Mouse (Mus musculus) midbrain, embryonic 15.5 days (tissue): ENCODE data around the gene Erp27. TPM values are rescaled to one million over a fixed set of nuclear protein-coding genes. Genes with fewer than 3 reads are reported as not detected.
A peak's percentile ranks its signal among the peaks of the same experiment; 100 is the strongest.

Source experiments
- ATAC-seq: fragments of 200-750 bp; cut with Nextera tagmentation; replicated peaks from 2 replicates; pipeline ENCODE4 v1.8.0; 2017; ENCODE audit warnings: moderate TSS enrichment
- H3K27ac ChIP-seq: fragments of 300-500 bp; sonication (generic); 2 replicates; pipeline ENCODE4 v1.5.1; 2015; ENCODE audit warnings: mild to moderate bottlenecking, inconsistent platforms
- H3K27me3 ChIP-seq: fragments of 300-500 bp; sonication (generic); replicated peaks from 2 replicates; pipeline ENCODE4 v1.6.1; 2015; ENCODE audit warnings: inconsistent platforms
- H3K36me3 ChIP-seq: fragments of 300-500 bp; sonication (generic); replicated peaks from 2 replicates; pipeline ENCODE4 v1.6.1; 2015; ENCODE audit warnings: inconsistent platforms
- H3K4me1 ChIP-seq: fragments of 300-500 bp; sonication (generic); 2 replicates; pipeline ENCODE4 v1.6.1; 2015; ENCODE audit warnings: inconsistent platforms
- H3K4me2 ChIP-seq: fragments of 300-500 bp; sonication (generic); 2 replicates; pipeline ENCODE4 v1.6.1; 2015; ENCODE audit warnings: inconsistent platforms, mild to moderate bottlenecking, moderate library complexity
- H3K4me3 ChIP-seq: fragments of 300-500 bp; sonication (generic); 2 replicates; pipeline ENCODE4 v1.5.1; 2015; ENCODE audit warnings: mild to moderate bottlenecking, inconsistent platforms
- H3K9ac ChIP-seq: fragments of 300-500 bp; sonication (generic); 2 replicates; pipeline ENCODE4 v1.6.1; 2015; ENCODE audit warnings: mild to moderate bottlenecking, inconsistent platforms
- H3K9me3 ChIP-seq: fragments of 300-500 bp; sonication (generic); 2 replicates; pipeline ENCODE4 v1.6.1; 2016; ENCODE audit warnings: inconsistent platforms
- WGBS: fragments of 180-500 bp; shearing (Covaris S2); methylation state at CpG from one replicate; pipeline ENCODE4 v1.1.7; 2015; ENCODE audit warnings: mixed read lengths; 5-methylcytosine and 5-hydroxymethylcytosine counted together
- polyA plus RNA-seq: library from polyadenylated mRNA; unstranded; fragments of >200 nt; fragmentation: Nextera tagmentation; extraction: Ambion mirVana; gene quantifications from 2 replicates; pipeline ENCODE4 v1.2.1, GENCODE M21; 2015

Gene Erp27
- polyA plus RNA-seq, 1 experiment from 2014 or later: not detected

DNA sequence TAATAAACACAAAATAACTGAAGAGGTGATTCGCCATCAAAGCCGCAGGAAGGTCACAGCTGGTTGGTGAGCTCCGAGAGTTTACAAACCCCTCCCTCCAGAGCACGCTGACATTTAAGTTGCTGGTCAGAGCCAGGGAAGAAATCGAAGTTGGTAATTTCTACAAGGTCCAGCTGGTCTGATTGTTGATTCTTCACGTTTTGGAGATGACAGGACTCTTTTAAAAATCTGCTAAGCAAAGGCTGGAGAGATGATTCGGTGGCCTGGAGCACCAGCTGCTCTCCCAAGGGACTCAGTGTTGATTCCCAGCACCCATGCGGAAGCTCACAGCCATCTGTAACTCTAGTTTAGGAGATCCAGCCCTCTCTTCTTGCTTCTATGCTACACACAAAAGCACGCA, 14.4 kb upstream of the Erp27 start:
- H3K36me3 ChIP-seq: no peaks in the 10 kb centered on the region
- ATAC-seq: no peak
- 89% methylated on average over 9 of the region's 9 CpGs for WGBS
- no peak overlapping the region for H3K4me3 ChIP-seq
- no peaks in the 10 kb centered on the region; the same call in 1 of the 2 replicates for H3K4me1 ChIP-seq
- no peak overlapping the region for H3K9ac ChIP-seq
- no peaks in the 10 kb centered on the region for H3K9me3 ChIP-seq
- no peaks in the 10 kb centered on the region for H3K27me3 ChIP-seq
- H3K27ac ChIP-seq: no peak overlapping the region
- H3K4me2 ChIP-seq: no peak overlapping the region

DNA sequence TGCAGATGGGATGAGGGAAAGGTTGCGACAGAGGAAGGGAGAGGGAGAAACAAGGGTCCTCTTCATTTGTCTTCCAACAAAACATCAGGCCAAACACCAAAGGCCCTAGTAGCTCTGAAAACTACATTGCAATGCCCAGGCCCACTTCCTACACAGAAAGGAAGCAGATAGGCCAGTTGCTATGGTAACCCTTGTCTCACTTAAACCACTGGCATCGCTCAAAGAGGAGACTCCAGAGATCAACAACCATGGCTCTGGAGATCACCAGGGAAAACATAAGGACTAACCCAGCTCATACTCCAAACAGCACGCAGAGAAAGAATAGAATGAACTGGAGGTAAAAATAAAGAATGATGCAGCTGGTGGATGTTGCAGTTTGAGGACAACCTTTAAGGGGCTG, 13.3 kb upstream of the Erp27 start:
- no peaks in the 10 kb centered on the region for H3K27me3 ChIP-seq
- WGBS: 61% methylated on average over 3 of the region's 3 CpGs
- no peaks in the 10 kb centered on the region for H3K9me3 ChIP-seq
- H3K27ac ChIP-seq: peak overlapping the region; percentile 6; the same call in 1 of the 2 replicates
- no peak overlapping the region for H3K4me3 ChIP-seq
- peak; percentile 76; the same call in 1 of the 2 replicates for ATAC-seq
- no peak overlapping the region for H3K9ac ChIP-seq
- no peaks in the 10 kb centered on the region; the same call in 1 of the 2 replicates for H3K4me1 ChIP-seq
- no peaks in the 10 kb centered on the region for H3K36me3 ChIP-seq
- H3K4me2 ChIP-seq: no peak overlapping the region

DNA sequence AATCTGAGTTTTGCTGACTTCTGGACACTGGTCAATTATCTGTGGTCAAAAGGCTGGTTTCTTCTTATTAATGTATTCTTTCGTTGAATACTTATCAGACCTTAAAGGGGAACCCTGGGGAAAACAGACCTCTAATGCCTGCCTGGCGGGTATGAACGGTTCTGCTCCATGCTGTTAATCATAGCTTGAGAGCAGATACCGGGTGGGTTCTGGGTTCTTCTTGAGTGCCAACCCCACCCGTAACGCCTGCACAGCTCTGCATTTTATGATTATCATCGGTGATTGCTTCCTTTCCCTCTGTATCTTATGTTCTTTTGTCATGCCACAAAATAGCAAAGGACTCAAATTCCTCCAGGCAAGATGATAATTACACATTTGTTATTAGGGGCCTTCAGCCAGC, 12.1 kb upstream of the Erp27 start:
- Histone ChIP-seq H3K4me2 (no peak overlapping the region), H3K4me1 (no peaks in the 10 kb centered on the region; the same call in 1 of the 2 replicates), H3K36me3 (no peaks in the 10 kb centered on the region), H3K4me3 (no peak overlapping the region), H3K9ac (no peak overlapping the region), H3K27ac (no peak overlapping the region), H3K9me3 (no peaks in the 10 kb centered on the region), H3K27me3 (no peaks in the 10 kb centered on the region)
- WGBS: 66% methylated on average over 7 of the region's 7 CpGs
- ATAC-seq: no peak

DNA sequence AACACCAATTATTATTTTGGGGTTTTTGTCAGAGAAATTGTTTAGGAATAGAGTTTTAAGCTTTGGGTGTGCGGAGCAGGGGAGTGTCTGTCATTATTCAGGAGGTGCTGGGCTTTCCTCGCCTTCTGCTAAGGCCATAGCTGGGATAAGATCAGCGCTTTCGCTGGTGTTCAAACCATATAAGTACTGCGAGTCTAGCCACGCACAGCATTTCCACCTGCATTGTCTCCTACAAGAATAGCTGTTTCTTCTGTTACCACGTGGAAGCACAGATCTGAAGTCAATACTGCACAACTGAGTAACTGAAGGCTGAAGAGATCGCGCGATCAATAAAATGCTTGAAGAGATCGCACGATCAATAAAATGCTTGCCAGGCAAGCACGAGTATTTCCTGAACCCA, 9.3 kb upstream of the Erp27 start:
- no peak overlapping the region for H3K4me3 ChIP-seq
- H3K9ac ChIP-seq: no peak overlapping the region
- no peaks in the 10 kb centered on the region for H3K27me3 ChIP-seq
- no peak overlapping the region for H3K4me2 ChIP-seq
- H3K36me3 ChIP-seq: no peaks in the 10 kb centered on the region
- H3K27ac ChIP-seq: 0 out of 2 replicates have a peak overlapping the region, but pooled peaks have one; percentile 7
- no peak for ATAC-seq
- 83% methylated on average over 13 of the region's 13 CpGs for WGBS
- no peaks in the 10 kb centered on the region; the same call in 1 of the 2 replicates for H3K4me1 ChIP-seq
- H3K9me3 ChIP-seq: no peaks in the 10 kb centered on the region

DNA sequence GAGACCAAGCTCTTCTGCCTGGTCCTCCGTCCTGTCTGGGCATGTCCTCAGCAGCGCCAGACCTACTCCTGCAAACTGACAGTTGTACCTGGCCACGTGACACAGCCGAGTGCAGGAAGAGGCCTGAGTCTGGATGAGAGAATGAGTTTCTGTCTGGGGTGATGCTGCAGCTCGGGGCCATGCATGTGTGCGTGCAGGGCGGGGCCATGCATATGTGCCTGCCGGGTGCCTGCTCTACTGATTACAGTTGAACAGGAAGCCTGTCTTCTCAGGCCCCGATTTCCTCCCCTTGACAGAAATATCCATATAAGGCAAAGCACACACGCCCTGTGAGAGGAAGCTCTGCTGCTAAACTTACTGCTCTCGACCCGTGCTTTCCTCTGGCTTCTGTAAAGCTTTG, 8.7 kb upstream of the Erp27 start:
- no peaks in the 10 kb centered on the region for H3K9me3 ChIP-seq

DNA sequence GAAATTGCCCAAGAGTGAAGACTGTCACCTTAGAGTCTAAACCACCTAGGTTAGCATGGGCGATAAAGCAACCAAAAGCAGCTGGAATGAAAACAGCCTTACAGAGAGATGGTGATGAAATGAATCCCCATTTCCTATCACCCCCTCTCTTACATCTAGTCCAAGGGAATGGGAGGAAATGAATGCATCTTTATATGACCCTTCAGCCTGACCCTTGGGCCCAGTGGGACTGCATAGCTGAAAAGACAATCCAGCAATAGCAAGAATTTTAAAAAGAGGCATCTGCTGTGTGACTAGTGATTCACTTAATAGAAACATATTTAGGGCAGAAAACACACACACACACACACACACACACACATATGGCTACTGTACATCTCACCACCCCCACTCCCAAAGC, 5.6 kb upstream of the Erp27 start:
- Histone ChIP-seq H3K27ac (no peak overlapping the region), H3K4me2 (no peak overlapping the region), H3K4me3 (no peak overlapping the region), H3K9me3 (no peaks in the 10 kb centered on the region), H3K4me1 (no peaks in the 10 kb centered on the region), H3K27me3 (no peaks in the 10 kb centered on the region), H3K36me3 (no peaks in the 10 kb centered on the region), H3K9ac (no peak overlapping the region)
- 88% methylated on average over 1 of the region's 1 CpGs for WGBS
- ATAC-seq: no peak

More for the DNA sequence above, 8.7 kb upstream of the Erp27 start:
- Histone ChIP-seq H3K27ac (0 out of 2 replicates have a peak overlapping the region, but pooled peaks have one; percentile 7), H3K27me3 (no peaks in the 10 kb centered on the region), H3K4me2 (no peak overlapping the region), H3K4me1 (no peaks in the 10 kb centered on the region; the same call in 1 of the 2 replicates), H3K36me3 (no peaks in the 10 kb centered on the region), H3K4me3 (no peak overlapping the region), H3K9ac (no peak overlapping the region)
- ATAC-seq: no peak
- WGBS: 68% methylated on average over 12 of the region's 12 CpGs

DNA sequence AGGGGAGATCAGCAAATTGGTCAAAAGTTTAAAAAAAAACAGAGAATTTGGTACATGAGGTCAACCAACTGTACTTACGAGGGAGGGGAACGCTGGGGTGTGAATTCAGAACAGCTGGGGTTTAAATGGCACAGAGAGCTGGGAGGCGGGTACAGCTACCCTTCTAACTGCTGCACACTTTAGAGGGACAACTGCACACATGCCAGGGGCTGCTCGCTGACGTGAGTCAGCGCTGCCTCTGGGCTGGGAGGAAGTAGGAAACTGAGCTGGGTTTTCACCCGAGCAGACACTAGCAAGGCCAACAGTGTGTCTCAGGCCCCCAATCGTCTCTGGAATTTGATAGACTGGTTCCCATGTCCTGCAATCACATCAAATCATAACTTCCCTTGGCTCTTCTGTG, 3.1 kb upstream of the Erp27 start:
- WGBS: 83% methylated on average over 8 of the region's 8 CpGs
- H3K36me3 ChIP-seq: no peaks in the 10 kb centered on the region

DNA sequence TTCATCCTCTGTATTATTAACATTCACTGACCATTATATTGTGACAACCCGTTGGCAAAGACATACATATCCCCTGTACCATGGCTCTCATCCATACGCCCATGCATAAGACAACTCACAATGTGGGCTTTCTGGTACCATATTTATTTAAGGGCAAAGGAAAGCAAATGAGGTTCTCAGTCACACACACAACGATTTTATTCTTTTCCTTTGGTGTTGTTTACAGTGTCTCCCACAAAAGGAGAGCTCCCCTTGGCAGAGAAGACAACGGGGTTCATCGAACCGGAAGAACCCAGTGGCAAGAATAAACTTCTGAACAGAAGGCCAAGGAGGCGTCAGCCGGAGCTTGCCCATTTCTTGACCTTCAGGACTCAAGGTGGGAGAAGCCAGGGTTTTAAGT, 1.6 kb upstream of the Erp27 start, which contains the start of gene Pde6h:
TSS of gene Pde6h (plus strand) at position 301 of the 400 bp plus-strand sequence.
- no peaks in the 10 kb centered on the region for H3K9me3 ChIP-seq
- no peaks in the 10 kb centered on the region for H3K4me1 ChIP-seq
- no peak within 1 kb of the TSS for H3K4me3 ChIP-seq
- no peak within 1 kb of the TSS for H3K4me2 ChIP-seq
- no peaks in the 10 kb centered on the region for H3K36me3 ChIP-seq
- H3K27ac ChIP-seq: no peak within 1 kb of the TSS
- ATAC-seq: no peak
- no peaks in the 10 kb centered on the region for H3K27me3 ChIP-seq
- no peak within 1 kb of the TSS for H3K9ac ChIP-seq
- WGBS: 88% methylated on average over 8 of the region's 8 CpGs

More for the DNA sequence above, 3.1 kb upstream of the Erp27 start:
- no peaks in the 10 kb centered on the region for H3K27me3 ChIP-seq
- no peaks in the 10 kb centered on the region for H3K4me1 ChIP-seq
- ATAC-seq: no peak
- H3K9me3 ChIP-seq: no peaks in the 10 kb centered on the region
- no peak overlapping the region for H3K27ac ChIP-seq
- no peak overlapping the region for H3K9ac ChIP-seq
- H3K4me2 ChIP-seq: no peak overlapping the region
- H3K4me3 ChIP-seq: no peak overlapping the region

DNA sequence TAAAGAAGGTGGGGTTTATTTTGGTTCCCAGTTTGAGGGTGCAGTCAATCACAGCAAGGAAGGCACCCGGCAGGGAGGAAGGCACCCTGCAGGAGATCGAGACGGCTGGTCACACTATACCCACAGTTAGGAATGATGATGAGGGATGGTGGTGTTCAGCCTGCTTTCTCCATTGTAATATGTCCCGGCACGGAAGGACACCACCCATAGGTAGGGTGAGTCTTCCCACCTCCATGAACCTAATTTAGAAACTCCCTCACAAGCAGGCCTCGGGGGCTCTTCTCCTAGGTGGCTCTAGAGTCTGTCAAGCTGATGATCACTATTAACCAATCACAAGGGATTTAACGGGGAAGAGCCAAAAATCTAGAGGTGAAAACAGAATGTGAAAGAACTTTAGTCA, 891 bp upstream of the Erp27 start:
- Histone ChIP-seq H3K36me3 (no peaks in the 10 kb centered on the region), H3K4me1 (no peaks in the 10 kb centered on the region), H3K4me2 (no peak overlapping the region), H3K27ac (no peak overlapping the region), H3K4me3 (no peak overlapping the region), H3K9ac (no peak overlapping the region), H3K27me3 (no peaks in the 10 kb centered on the region), H3K9me3 (no peaks in the 10 kb centered on the region)
- 91% methylated on average over 7 of the region's 7 CpGs for WGBS
- ATAC-seq: no peak

DNA sequence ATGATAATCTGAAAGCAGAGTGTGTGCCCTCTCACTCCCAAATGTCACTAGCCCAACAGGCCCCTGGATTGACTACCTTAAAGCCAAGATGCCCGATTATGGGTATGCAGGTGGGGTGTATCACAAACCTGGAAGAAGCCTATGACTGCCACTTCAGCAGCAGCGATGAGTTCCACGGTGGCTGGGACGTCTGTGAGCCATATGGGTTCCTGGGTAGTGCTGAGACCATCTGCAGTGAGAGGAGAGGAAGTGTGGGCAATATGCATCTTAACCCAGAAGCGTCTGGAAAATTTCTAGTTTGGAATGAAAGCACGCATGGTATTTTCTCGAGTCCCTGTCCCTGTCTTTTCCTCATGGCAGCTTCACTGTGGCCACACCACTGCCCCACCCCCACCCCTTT, 379 bp downstream of the Erp27 start:
- Histone ChIP-seq H3K9ac (no peak overlapping the region), H3K9me3 (no peaks in the 10 kb centered on the region), H3K27me3 (no peaks in the 10 kb centered on the region), H3K4me1 (no peaks in the 10 kb centered on the region), H3K36me3 (no peaks in the 10 kb centered on the region), H3K27ac (no peak overlapping the region), H3K4me3 (no peak overlapping the region), H3K4me2 (no peak overlapping the region)
- no peak for ATAC-seq
- WGBS: 86% methylated on average over 7 of the region's 7 CpGs

DNA sequence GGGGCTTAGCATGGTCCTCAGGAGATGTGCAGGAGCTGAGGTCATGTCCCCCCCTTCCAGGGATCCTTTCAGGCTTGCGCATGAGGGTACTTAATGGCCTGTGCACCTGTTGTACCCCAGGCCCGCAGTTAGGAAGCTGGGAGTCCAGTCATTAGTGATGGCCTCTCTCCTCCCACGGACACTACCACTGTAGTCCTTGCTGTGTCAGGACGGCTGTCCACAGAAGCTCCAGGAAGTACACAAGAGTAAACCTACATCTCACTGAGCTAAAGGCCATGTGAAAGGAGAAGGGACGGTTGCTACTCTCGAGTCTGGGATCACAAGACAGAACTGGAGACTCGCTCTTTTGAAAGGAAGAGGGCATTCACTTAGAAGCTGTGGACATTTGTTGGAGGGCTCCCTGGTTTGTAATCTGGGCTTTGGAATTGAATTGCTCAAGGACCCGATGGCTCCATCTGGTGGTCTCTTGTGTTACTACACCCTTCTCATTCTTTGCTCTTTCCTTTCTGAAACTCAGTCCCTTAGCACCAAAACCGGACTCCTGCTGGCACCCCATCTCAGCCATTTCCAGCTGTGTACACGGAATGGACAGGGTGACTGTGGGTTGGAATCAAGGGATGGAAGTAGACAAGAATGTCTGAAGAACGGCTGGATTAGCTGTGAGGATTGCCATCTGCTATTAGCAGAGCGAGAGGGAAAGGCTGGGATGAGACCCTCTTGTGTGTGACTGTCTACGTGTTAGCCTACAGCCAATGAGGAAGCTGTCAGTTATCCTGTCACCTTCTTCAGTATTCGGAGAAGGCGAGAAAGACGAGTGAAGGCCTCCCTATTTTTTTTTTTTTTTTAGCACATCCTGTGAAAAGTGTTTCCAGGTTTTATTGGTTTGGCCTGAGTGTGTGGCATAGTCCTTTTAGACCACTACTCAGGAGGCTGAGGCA, 1.4 kb downstream of the Erp27 start:
- Histone ChIP-seq H3K4me1 (no peaks in the 10 kb centered on the region), H3K9me3 (no peaks in the 10 kb centered on the region), H3K27me3 (no peaks in the 10 kb centered on the region), H3K4me2 (no peak overlapping the region), H3K9ac (no peak overlapping the region), H3K4me3 (no peak overlapping the region), H3K27ac (no peak overlapping the region), H3K36me3 (no peaks in the 10 kb centered on the region)
- ATAC-seq: no peak
- WGBS: 43% methylated on average over 16 of the region's 16 CpGs

DNA sequence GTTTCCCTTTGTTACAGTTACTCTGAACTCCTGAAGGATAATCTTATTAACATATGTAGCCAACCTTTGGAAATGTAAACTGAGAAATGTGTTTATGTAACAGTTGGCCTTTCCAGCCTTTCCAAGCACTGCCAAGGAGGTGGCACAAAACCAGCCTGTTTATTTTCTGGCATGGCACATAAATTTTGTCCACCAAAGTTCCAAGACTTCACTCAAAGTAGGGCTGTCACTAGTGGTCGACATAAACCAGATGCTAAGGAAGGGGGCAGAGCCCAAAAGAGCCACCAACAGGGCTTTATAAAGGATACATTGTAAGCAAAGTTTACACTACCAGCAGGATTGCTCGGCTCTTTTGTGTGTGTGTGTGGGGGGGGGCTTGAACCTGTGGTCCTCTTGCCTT, 4.1 kb downstream of the Erp27 start:
- WGBS: 7% methylated on average over 2 of the region's 2 CpGs
- no peak for ATAC-seq
- Histone ChIP-seq H3K4me3 (no peak overlapping the region), H3K27me3 (no peaks in the 10 kb centered on the region), H3K9ac (no peak overlapping the region), H3K4me2 (no peak overlapping the region), H3K27ac (no peak overlapping the region), H3K9me3 (no peaks in the 10 kb centered on the region), H3K4me1 (peaks cover 7% of the 10 kb centered on the region; the same call in 1 of the 2 replicates), H3K36me3 (no peaks in the 10 kb centered on the region)
